Mouse (Mus musculus) brain, embryonic 14.5 days (tissue): ENCODE measurements at regions not wholly inside any gene's neighbourhood (a gene's known extent, or its start where the extent isn't known, plus 50 kb on each side); places are given as distances from the start of the nearest gene placed in this dataset.

Source experiments
- CTCF ChIP-seq: fragments of 200-500 bp; IDR thresholded peaks from 2 replicates; pipeline ENCODE4 v1.5.1; 2012; ENCODE audit warnings: inconsistent platforms, mild to moderate bottlenecking, moderate library complexity, borderline replicate concordance; ENCODE audit not compliant: insufficient read depth, insufficient read length; ENCODE audit errors: extremely low read depth
- POLR2A ChIP-seq: fragments of 200-500 bp; IDR thresholded peaks from 2 replicates; pipeline ENCODE4 v1.6.1; 2012; ENCODE audit warnings: mild to moderate bottlenecking, inconsistent platforms, borderline replicate concordance; ENCODE audit not compliant: poor library complexity, insufficient read depth, insufficient read length, severe bottlenecking; ENCODE audit errors: extremely low read depth

DNA sequence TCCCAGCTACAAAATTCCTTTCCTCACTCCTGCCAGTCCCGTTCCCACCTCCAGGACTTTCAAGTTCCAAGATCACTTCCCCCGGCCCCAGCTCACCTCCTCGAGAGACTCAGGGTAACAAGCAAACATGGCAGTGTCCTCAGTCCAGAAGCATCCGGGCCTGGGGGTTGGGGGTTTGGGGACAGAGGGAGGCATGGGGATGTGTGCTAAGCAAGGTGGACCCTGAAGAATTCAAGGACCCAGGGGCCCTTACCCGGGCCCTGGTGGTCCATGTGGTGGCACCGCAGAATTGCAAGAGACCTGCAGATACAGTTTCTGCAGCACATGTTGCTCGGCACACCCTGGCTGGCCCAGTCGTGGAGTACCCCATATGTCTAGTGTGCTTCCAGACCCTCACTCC is 269.9 kb upstream of the Ube2e3 start:
- TF ChIP-seq CTCF (no peak), POLR2A (no peak)
